Mouse (Mus musculus): ENCODE measurements at regions not wholly inside any gene's neighbourhood (a gene's known extent, or its start where the extent isn't known, plus 50 kb on each side); places are given as distances from the start of the nearest gene placed in this dataset.

DNA sequence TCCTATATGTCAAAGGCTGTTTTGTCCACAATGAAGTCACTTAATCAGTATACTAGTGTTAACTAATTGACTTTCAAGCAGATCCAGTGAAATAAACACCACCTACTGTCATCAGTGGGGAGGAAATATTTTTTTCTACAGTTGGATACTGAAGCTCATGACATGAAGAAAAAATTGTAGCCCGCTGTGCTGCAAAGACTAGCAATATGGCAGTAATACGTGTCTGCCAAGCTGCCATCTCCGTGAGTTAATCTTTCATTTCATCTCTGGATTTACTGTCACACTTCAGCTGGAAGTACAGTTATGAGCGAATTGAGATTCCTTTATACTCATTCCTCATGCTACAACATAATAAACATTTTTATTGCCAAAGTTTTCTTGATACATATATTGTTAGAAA lies 1311.3 kb upstream of the Sel1l start:
- no peak for TF ChIP-seq EP300 (IDR thresholded peaks at IDR 0.05; ENCODE audit: low read depth)
- no peak for TF ChIP-seq CTCF (IDR thresholded peaks at IDR 0.05; ENCODE audit: low read depth)

All from liver, postnatal 0 days (tissue).